Mouse (Mus musculus) lung, adult 2 months (tissue): ENCODE measurements at regions not wholly inside any gene's neighbourhood (a gene's known extent, or its start where the extent isn't known, plus 50 kb on each side); places are given as distances from the start of the nearest gene placed in this dataset.

Source experiments
- CTCF ChIP-seq: fragments of 200-500 bp; IDR thresholded peaks from 2 replicates; pipeline ENCODE4 v1.5.1; 2011; ENCODE audit warnings: mild to moderate bottlenecking, low read length, control low read depth; ENCODE audit not compliant: insufficient read depth
- POLR2A ChIP-seq: fragments of 200-500 bp; IDR thresholded peaks from 2 replicates; pipeline ENCODE4 v1.6.1; 2011; ENCODE audit warnings: low read depth, mild to moderate bottlenecking, control low read depth, low read length, borderline replicate concordance; ENCODE audit errors: extremely low read depth

- TF ChIP-seq CTCF: no peak
- TF ChIP-seq POLR2A: no peak
Measured at GRCm38 (mm10) chr11:20930045-20930444, 99.2 kb upstream of the Lgalsl start.
